Mouse (Mus musculus) lung, postnatal 0 days (tissue): ENCODE data around the gene Tlr5.

ENCODE experiments used
- CTCF ChIP-seq: IDR thresholded peaks from 2 replicates; pipeline ENCODE4 v1.5.1; 2016; ENCODE audit warnings: antibody characterized with exemption, mild to moderate bottlenecking
- EP300 ChIP-seq: IDR thresholded peaks from 2 replicates; pipeline ENCODE4 v1.6.1; 2016; ENCODE audit warnings: antibody characterized with exemption, mild to moderate bottlenecking, control low read depth

DNA sequence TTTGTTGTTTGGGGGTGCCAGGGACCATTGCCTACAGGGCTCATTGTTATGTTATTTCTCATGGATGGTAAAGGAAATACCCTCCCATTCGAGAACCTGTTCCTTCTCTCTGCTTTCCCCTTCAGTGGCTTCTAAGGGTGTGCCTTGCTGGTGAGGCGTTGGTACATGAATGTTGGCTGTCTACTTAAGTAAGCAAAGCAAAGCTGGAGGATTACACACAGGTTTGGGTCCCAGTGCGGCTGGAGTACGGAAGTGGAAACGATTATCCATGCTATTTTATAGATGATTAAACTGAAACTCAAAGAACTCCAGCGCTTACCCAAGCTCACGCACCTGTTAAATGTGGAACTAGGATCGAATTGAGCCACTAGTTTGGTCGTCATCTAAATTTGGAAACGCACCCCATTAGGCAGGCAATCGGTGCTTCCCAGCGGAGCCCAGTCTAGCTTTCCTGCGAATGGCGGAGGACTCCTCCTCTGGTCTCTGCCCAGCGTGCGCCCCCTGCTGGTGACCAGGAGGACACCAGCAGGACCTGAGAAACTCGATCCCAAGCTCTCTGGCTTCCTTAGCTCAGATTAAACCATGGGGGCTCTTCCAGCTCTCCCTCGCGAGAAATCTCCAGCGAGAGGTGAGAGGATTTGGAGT, 5.3 kb downstream of the Tlr5 start:
- peak; percentile 97 for TF ChIP-seq CTCF
- 0 out of 2 replicates have a peak, but pooled peaks have one; percentile 5 for TF ChIP-seq EP300
